Mouse (Mus musculus) left cerebral cortex, adult 2 months (tissue): ENCODE data around the gene Sertad4. TPM values are rescaled to one million over a fixed set of nuclear protein-coding genes. Genes with fewer than 3 reads are reported as not detected.
A peak's percentile ranks its signal among the peaks of the same experiment; 100 is the strongest.

ENCODE experiments used
- DNase-seq, 2 experiments: peaks; one replicate each; pipeline ENCODE4 v3.0.0; 2021 to 2022; ENCODE audit warnings: low spot score in 2 of 2, mixed read lengths in 1 of 2; ENCODE audit errors: extremely low spot score in 1 of 2
- H3K27ac ChIP-seq: fragments of 200-600 bp; 2 replicates; pipeline ENCODE4 v1.8.1; 2022
- H3K4me3 ChIP-seq: fragments of 200-600 bp; 2 replicates; pipeline ENCODE4 v1.8.1; 2022
- CTCF ChIP-seq: fragments of 200-600 bp; IDR thresholded peaks from 2 replicates; pipeline ENCODE4 v1.8.1; 2022; ENCODE audit warnings: antibody characterized with exemption, mild to moderate bottlenecking, moderate library complexity
- intact Hi-C: fragments of 180-260 bp; cut with DNase I; formaldehyde crosslinking; loops from one replicate; pipeline ENCODE4 v1.15.1; 2025
- total RNA-seq, 2 experiments: library from RNA; stranded (reverse); gene quantifications; 2 replicates each; pipeline ENCODE4 v1.2.3; 2021

Sertad4 gene
- total RNA-seq, 2 experiments from 2014 or later, result 11.6 to 12.1 TPM

DNA sequence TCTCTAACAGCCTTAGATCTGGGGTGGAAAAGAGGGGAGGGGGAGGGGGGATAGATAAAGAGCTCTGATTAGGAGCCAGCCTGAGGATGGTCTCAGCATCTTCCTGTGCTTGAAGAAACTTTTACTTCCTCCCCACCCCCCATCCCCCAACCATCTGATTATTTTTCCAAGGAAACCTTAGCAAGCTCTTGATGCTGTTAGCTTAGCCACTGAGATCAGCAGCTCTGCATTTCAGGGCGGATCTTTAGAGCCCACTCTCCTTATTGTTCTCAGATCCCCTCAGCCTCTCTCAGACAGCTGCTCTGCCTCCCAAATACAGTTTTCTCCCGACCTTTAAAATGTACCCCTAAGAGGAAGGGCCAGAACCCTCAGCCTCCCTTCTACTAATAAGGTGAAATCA lies 4.4 kb downstream of the Sertad4 start:
- Histone ChIP-seq H3K4me3 (no peak overlapping the region), H3K27ac (no peak overlapping the region)
- no peak for TF ChIP-seq CTCF
- no peak for DNase-seq
- intact Hi-C loops, result no loop called here

DNA sequence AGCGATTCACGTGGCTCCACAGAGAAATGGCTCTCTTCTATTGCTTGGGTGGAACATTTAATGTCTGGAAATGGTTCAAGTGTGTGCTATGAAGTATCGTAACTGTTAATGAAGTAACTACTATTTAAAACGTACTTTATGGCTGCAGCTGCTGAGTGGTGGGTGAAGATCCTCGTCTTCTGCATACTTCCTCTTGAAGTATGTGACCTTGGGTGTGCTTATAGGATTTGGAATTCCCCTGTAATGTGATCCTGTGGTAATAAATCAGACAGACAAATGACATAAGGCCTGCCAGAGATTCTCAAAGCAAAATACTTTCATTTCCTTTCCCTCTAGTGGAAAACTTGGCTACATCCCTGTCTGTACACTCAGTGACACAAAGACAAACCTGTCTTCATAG lies 5.9 kb downstream of the Sertad4 start:
- intact Hi-C loops, result no loop called here
- DNase-seq, result no peak

DNA sequence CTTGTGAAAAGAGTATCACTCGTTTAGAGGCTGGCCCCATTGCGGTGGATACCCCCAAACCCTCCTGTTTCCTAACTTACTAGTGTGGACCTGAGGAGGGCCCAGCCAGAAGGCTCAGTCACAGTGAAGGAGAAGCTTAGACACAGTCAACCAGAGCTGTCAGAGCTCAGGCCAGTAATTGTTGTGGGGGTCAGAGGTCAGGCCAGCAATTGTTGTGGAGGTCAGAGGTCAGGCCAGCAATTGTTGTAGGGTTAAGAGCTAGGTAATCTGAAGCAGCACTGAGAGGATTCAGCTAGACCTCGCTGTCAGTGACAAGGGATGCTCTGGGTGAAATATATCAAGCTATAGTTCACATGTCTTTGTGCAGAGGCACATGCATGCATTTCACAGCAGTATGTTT lies 8.3 kb downstream of the Sertad4 start:
- no peak for DNase-seq
- intact Hi-C loops, result no loop called here
- no peak overlapping the region for H3K27ac ChIP-seq
- TF ChIP-seq CTCF, result no peak
- H3K4me3 ChIP-seq, result no peak overlapping the region

More for the DNA sequence above, 5.9 kb downstream of the Sertad4 start:
- Histone ChIP-seq H3K4me3 (no peak overlapping the region), H3K27ac (no peak overlapping the region)
- TF ChIP-seq CTCF, result no peak

DNA sequence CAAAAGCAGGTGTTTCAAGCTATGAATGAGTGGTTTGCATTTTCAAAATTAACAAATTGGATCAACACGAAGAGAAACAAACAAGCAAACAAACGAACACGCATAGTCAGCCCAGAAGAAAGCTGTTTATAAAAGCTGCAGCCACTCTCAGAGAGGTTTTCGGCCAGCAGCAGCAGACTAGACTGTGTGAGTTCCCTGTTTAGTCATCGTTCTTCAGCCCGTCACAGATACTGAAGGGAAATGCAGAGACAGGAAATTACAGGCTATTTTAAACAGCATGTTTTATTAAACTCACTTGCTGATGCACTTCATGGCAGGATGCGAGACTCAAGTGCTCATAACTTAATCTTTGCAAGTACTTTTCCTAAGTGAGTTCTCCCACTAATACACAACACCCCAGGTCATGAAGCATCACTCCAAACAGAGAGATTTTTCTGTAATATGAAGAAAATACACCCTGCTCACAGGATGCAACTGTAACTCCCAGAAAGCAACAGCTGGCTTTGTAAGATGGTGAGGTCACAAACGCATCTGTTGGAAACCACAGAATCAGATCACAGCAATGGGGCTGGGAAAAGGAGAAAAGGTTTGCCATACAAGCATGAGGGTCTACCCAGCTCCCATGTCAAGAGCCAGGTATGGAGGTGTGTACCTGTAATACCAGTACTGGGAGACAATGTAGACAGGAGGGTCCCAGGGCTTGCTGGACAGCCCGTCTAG lies 14.3 kb downstream of the Sertad4 start:
- H3K4me3 ChIP-seq, result no peak overlapping the region
- H3K27ac ChIP-seq, result no peak overlapping the region
- no peak for DNase-seq
- no peak for TF ChIP-seq CTCF
- intact Hi-C loops, result no loop called here

DNA sequence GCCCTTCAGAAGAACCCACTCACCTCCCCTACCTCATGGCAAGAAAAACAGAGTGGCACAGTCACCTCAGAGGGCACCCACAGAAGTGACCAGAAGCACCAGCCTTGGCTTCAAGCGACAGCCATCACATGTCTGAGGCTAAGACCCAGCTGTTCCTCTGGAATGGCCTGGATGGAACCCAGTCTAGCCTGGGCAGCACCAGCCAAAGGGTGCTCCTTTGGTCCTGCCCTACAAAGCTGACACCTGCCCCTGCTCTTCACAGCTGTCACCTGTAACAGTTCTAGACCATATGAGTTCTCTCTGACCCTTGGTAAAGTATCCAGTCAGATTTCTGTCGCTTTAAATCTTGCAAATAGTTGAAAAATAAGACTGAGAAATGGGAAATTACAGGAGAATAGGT lies 14.9 kb downstream of the Sertad4 start:
- intact Hi-C loops, result no loop called here
- Histone ChIP-seq H3K27ac (no peak overlapping the region), H3K4me3 (no peak overlapping the region)
- TF ChIP-seq CTCF, result no peak
- DNase-seq, result no peak

DNA sequence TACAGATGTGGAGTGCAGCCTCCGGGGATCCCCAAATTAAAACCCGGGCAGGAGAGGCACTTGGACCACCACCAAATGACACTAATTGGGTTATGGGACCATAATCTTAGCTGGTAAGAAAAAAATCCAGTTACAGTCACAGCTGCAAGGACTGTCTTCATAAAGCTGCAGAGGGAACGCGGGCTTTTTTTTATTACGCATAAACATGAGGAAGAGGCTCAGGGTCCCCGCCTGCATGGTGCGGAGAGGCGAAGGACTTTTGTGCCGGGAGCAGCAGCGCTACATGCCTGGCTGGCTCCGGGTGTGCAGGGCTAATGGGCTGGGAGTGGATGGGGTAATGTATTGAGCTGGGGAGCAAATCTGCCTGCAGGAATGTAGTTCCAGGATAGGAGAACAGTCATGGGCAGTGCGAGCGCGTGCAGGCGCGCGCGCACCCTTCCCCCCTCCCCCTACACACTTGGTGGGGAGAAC lies 20.3 kb downstream of the Sertad4 start:
- Histone ChIP-seq H3K4me3 (peak overlapping the region; percentile 52), H3K27ac (peak overlapping the region; percentile 77)
- intact Hi-C loops, result loop anchor here (2.0 to 5.0 kb wide), 2 partner anchors 18 to 48 kb away; no protein-coding TSS in a partner anchor
- DNase-seq, result peak in 1 of 2 experiments; percentile 43
- no peak for TF ChIP-seq CTCF

DNA sequence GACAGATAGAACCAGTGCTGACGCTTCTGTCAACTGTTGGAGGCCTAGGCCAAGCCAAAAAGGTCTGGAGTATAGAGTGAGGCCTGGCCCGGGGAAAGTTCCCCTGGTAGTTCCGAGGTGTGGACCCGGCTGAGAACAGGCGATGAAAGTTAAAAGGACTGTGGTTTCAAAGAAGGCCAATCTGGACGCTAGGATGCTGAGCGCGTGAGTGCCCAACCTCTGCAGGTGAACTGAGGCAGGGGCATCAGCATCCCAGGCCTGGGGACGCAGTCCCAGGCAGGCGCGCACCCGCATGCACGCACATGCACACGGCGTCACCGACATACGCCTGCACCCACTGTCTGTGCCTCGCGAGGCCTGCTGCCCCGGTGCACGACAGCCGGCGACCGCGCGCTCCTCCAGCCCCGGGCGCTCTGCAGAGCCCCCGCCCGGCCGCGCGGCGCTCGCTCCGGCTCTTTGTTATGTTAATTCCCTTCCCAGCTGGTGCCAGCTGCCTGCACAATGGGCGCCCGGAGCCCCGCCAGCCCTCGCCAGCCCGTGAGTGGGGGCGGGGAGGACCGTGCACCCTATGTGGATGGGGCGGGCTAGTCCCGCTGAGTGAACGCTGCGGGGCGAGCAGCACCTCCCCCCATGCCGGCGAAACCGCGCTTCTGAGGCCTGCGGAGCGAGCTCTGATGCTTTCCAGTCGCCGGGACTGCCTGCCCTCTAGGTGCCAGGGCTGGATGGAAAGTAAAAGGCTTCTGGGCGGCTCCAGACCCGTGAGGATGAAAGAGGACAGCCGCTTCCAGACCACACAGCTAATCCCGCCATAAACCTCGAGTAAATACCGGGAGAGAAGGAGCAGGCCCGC lies 21.0 kb downstream of the Sertad4 start:
- intact Hi-C loops, result loop anchor here (2.0 to 5.0 kb wide), 2 partner anchors 18 to 47 kb away; no protein-coding TSS in a partner anchor
- peak; percentile 72 to 78 for DNase-seq
- Histone ChIP-seq H3K4me3 (peak overlapping the region; percentile 52), H3K27ac (peak overlapping the region; percentile 77)
- no peak for TF ChIP-seq CTCF

DNA sequence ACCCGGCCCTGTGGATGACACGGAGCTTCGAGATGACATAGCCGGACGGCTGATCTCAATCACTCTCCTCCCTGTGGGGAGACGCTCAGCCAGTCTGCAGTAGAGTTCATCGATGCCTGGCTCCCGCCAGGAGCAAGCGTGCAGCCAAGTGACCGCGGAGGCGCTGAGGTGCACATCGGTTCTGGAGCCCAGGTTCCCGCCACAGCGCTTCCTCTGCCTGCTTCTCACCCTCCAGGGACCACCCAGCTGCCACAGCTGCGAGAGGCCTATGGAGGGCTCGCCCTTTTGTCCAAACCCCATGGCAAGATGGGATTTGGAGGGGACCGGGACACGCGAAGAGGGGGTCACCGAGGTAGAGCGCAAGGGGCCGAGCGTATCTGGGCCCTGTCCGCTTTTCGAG lies 22.0 kb downstream of the Sertad4 start:
- intact Hi-C loops, result no loop called here
- Histone ChIP-seq H3K4me3 (no peak overlapping the region), H3K27ac (no peak overlapping the region)
- DNase-seq, result no peak
- no peak for TF ChIP-seq CTCF

DNA sequence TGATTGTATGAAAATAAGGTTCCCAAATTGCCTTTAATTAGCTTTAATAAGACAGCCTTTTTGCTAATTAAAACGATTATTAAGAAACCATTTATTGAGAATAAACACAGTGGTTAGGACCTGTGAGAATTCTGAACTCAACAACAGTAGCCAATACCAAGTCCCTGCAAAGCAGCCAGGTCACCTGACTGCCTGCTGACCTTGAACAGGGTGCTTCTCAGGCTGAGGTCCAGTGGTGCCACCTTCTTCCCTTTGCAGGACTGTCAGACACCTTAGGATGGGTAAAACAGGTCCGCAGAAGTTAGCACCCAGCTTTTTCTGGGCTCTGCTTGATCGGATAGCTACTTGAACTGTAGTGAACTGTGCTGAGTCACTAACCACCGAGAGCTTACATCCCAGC lies 22.5 kb downstream of the Sertad4 start:
- DNase-seq, result no peak
- H3K4me3 ChIP-seq, result no peak overlapping the region
- TF ChIP-seq CTCF, result no peak
- intact Hi-C loops, result no loop called here
- no peak overlapping the region for H3K27ac ChIP-seq

DNA sequence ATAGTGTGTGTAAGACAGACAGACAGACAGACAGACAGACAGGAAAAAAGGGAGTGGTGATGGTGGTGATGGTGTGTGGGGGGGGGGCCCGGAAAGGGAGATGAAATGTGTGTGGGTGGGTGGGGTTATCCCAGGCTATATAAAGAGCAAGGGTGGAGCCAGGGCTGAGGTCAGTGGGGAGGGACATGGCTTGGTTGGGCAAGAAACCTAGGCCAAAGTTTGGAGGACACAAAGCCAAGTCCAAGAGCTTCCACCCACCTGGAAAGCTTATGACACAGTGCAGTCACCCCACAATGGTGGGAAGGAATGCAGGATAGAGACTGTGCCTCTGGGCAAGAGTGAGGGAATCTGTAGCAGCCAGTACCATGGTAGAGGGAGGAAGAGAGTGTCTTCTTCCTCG lies 23.2 kb downstream of the Sertad4 start:
- Histone ChIP-seq H3K27ac (no peak overlapping the region), H3K4me3 (no peak overlapping the region)
- no peak for TF ChIP-seq CTCF
- intact Hi-C loops, result no loop called here
- no peak for DNase-seq

DNA sequence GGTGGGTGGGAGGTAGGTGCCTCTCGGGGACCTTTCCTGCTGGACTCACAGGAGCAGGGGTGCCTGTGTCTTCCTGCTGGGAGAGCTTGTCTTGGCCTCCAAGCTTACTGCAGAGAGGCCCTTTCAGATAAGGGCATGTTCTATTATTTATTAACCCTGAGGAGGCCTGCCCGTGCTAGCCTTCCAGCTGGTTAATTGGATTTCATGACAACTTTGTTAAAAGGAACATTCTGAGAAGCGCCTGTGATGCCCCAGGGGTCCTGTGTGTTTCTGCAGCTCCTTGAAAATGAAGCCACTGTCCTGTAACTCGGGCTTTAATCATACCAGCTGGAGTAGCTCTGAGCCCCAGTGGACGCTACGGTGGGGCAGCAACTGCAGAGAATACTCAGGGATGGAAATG lies 25.1 kb downstream of the Sertad4 start:
- intact Hi-C loops, result no loop called here
- H3K4me3 ChIP-seq, result no peak overlapping the region
- no peak for TF ChIP-seq CTCF
- no peak for DNase-seq
- no peak overlapping the region for H3K27ac ChIP-seq

DNA sequence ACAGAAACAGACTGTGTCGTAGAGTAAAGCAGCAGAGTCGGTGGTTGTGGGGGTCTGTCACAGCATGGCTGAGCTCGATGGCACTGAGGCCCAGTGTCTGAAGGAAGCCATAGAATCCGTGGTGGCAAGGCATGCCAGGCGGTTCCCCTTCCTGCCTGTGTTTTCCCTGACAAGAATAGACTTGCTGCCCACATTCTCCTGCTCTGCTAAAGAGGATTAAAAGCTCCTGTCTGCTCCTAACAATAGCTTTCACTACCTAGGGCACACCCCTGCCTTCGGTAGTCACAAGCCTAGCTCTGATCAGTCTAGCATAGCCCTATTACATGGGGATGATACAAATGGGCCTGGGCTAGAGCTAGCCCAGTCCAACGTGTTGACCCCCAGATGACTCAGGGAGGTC lies 26.6 kb downstream of the Sertad4 start:
- peak overlapping the region; percentile 21; the same call in 1 of the 2 replicates for H3K27ac ChIP-seq
- DNase-seq, result peak in 1 of 2 experiments; percentile 24
- H3K4me3 ChIP-seq, result no peak overlapping the region
- TF ChIP-seq CTCF, result no peak
- intact Hi-C loops, result no loop called here
